Mouse (Mus musculus): Measurements from ENCODE around the gene H6pd. TPM values are rescaled to one million over a fixed set of nuclear protein-coding genes. Genes with fewer than 3 reads are reported as not detected.
A peak's percentile ranks its signal among the peaks of the same experiment; 100 is the strongest.

H6pd gene
- total RNA-seq, 1 experiment from 2014 or later: 115 TPM

- peak; percentile 48 for DNase-seq
Measured at GRCm38 (mm10) chr4:149975291-149975690, 33.5 kb downstream of the H6pd start.

DNA sequence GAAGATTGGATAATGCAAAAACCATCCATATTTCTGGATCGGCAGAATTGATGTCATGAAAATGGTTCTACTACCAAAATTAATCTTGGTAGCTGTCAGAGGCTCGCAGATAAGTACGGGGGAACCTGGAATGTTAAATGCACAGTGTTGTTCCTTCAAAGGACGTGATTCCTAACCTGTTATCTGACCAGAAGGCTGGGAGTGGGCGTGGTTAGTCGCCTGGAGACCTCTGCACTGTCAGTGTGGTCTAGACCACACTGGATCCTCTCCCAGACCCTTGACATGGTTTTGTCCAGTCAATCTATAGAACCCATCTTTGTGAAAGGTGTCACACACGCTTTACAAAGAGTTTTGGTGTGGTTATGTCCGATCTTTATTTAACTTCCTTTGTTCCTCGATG lies 37.4 kb downstream of the H6pd start:
- DNase-seq: no peak

- DNase-seq: no peak
Measured at GRCm38 (mm10) chr4:149968526-149968925, 40.3 kb downstream of the H6pd start.

DNA sequence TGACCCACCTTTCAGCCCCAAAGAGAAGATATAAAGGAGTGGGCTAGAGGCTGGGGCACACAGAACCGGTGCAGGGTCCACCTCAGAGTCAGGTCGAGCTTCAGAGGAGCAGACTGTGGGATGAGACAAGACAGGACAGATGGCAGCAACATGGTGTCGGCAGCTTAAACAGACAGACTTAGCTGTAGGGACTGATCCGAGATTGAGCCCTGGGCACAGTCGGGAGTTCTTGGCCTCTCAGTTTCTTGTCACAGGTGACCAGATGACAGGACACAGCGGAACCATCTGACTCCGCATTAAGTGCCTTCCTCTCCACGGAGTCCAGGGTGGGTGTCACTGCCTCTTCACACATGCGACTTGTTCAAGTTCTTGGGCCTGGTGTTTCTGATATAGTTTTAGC lies 41.9 kb downstream of the H6pd start:
- DNase-seq: no peak

DNA sequence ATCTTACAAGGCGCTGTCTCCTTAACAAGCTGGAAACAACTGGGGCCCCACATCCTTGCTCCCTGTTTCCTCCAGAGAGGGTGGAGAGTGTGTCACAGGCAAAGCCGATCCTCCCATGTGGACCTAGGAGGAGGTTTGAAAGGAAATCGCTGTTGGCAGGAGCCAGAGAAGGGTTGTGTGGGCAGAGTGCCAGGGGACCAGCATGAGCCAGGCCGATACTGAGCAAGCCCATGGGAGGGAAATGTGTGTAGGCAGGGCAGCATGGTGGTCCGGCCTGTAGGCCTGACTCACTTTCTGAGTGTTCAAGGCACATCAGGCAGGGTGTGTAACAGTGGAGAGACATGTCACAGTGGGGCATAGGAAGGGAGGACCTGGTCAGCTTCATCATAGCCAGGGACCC lies 42.6 kb downstream of the H6pd start:
- peak; percentile 85 for DNase-seq

DNA sequence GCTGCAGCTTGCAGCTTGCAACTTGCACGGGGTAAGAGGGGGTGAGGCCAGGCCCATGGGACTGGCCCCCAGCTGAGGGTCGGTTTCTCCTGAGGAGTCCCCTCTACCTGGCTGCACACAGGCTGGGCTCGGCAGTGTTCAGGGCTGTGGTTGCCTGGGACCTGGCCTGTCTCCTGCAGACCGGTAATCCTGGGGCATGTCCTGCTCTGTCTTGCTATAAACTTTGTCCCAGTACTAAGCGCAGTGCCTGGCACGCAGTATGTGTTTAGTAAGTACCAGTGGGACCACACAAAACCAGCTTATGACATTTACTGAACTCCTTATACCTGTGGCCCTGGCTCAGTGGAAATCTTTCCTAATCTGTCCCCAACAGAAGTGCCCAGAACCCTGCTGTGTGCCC lies 43.2 kb downstream of the H6pd start:
- no peak for DNase-seq

- DNase-seq: no peak
Measured at GRCm38 (mm10) chr4:149965242-149965641, 43.6 kb downstream of the H6pd start.

- DNase-seq: no peak
Measured at GRCm38 (mm10) chr4:149964770-149965169, 44.1 kb downstream of the H6pd start.

- DNase-seq: no peak
Measured at GRCm38 (mm10) chr4:149964285-149964684, 44.5 kb downstream of the H6pd start.

DNA sequence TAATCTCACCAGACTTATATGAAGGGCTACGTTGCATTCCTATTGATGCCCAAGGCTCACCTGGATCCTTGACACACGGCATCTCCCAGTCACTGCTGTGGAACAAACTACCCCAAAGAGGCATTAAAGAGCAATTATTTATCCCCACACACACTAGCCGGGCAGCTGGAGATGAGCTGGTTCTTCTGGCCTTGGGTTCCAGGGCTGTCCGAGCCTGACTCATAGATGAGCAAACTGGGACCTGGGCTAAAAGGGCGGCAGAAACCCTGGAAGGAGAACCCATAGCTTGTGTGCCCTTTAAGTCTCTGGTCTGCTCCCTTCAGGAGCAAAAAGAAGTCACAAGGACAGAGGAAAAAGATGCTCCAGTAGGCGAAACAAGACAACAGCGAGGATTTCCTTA lies 48.4 kb downstream of the H6pd start:
- DNase-seq: no peak

DNA sequence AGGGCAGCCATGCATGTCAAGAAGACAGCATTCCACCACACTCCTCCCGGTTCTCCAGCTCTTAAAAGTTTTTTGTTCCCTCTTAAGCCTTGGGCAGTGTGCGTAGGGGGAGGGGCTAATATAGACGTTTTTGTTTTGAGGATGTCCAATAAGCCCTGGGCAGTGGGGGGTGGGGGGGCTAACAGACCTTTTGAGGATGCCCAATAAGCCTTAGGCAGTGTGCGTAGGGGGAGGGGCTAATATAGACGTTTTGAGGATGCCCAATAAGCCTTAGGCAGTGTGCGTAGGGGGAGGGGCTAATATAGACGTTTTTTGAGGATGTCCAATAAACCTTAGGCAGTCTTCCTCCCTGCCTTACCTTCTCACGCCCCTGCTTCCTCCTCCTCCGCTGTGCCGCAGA lies 49.0 kb downstream of the H6pd start:
- no peak for DNase-seq

GRCm38 (mm10) chr4:149958566-149958965 lies 50.3 kb downstream of the H6pd start:
- DNase-seq: peak; percentile 87

DNA sequence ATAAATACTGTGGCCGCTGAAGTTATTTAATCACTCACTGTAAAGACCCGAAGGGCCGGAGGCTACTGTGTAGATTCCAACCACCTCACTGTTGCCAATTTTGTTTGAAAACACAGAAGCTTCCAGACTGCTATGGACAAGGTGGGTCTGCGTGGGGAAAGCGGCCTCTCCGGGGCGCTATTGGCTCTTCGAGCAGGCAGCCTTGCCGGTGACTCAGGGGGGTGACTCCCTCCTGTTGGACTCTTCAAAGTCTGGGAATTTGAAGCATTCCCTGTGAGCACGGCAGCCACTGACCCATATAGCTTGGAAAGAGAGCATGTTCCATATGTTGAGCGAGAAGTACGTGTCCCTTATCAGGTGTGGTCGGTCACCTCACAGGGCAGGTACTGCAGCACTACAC lies 52.8 kb downstream of the H6pd start:
- DNase-seq: peak; percentile 66

- no peak for DNase-seq
Measured at GRCm38 (mm10) chr4:149955631-149956030, 53.2 kb downstream of the H6pd start.

GRCm38 (mm10) chr4:149954893-149955439 lies 53.9 kb downstream of the H6pd start, which contains the start of gene Spsb1:
Gene Spsb1, minus strand, starts transcription at chr4:149955043.
- peak; percentile 99 for DNase-seq

DNA sequence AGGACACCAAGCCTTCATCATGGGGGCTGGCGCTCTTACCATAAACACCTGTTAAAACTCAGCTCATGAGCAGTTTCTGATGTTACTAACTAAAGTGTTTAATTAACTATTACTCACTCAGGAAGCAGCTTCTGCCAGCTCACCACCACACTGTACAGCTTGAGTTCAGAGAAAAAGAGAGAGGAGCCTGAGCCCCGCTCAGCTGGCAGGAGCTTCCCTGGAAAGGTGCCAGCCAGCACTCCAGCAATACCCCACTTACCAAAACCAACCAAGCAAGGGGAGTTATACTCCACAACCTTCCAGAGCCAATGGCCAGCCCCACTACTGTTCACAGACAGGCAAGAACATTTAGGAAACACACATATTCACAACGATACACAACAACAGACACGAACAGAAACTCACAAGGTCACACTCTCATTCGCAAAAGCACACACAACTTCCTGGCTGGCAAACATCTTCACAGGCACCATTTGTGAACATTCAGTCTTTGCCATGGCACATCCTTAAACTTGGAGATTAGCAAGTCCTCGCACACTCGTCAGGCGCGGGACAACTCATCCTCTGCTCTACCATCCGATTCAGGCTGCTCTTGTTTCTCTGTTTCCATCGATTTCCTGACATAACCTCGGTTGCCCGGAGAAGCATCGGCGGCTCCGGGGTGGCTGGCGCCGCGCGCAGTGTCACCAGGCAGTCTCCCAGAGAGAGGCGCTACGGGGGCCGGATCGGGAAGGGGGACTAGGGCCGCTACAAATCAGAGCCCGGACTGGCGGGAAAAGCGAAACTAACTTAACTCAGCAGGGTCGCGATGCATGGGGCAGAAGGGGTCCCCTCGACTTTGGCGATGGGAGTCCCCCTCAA lies 55.0 kb downstream of the H6pd start:
- DNase-seq: peak; percentile 79

DNA sequence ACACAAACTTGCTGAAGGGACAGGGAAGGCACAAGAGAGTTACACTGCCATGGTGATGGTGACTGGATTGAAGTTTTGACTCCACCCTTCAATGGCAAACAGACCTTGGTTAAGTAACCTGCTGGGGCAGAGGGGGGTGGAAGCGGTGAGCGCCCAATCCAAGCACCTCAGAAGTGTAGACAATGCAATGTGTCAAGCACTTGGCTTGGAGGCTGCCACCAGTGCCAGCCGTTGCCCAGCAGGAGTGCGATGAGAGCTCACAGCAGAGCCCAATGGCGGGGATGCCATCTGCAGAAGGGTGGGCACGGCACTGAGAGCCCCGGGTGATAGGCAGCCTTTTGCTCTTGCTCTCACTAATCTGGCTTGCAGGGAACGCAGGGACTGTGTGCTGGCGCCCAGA lies 56.6 kb downstream of the H6pd start:
- peak; percentile 38 for DNase-seq

DNA sequence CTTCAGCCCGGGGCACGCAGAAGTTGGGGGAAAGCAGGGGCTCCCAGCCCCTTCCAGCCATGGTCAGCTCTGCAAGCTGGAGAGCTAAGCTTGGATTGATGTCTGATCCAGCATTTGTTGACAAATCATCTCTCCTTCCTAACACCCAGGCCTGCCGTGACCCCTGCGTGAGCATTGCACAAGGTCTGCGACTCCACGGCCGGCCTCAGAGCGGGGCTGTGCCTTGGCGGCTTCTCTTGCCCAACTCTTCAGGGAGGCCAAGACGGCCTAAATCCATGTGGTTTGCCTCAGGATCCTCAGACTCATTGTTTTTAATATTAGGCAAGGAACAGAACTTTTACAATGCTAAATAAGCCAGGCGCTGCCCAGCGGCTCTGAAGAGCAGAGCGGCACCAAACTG lies 57.6 kb downstream of the H6pd start:
- DNase-seq: peak; percentile 81

DNA sequence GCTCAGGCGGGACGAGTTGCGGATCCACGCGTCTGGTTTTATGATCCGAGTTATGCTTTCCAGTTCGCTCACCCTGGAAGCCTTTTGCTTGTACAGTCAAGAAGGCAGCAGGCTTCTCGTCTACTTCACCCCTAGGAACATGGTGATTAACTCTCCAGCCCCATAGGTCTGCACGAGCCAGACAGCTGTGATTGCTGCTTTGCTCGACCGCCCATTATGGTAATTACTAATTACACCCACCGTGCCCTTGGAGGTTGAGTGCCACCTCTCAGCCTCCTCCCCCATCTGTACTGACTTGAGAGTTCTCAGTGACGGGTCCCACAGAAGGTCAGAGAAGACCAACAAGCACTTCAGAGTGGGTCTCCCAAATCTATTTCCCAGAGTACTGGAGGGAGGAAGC lies 59.1 kb downstream of the H6pd start:
- DNase-seq: no peak

DNA sequence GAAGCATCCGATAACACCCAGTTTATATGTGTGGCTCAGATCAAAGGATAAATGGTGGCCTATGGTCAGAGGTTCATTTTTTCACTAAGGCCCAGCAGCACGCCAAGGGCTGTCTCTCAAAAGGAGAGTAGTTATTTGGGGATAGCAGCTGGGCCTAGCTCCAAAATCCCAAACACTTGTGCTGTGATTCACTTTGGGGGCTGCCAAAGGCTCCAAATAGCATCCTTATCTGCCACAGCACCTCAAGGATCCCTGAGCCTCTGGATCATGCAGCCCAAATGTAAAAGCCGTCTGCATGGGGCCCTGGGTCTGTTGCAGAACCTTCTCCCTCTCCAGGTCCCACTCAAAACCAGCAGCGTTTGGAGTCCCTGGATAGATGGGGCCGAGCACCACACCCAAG lies 60.7 kb downstream of the H6pd start:
- no peak for DNase-seq

DNA sequence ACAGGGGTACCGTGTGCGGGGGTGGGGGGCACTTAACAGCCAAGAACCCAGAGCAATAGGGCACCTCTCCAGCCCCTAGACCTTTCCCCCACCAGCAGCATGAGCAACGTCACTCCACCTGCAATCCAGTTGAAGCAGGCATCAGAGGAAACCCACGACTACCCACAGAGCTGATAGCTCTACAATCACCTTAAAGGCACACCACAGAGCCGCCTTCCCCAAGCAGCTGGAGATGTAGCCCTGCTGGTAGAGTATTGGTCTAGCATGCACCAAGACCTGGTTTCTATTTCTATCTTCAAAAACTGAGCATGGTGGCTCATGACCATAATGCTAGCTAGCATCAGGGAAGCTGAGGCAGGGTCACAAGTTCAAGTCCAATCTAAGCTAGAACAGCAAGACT lies 61.4 kb downstream of the H6pd start:
- no peak for DNase-seq

DNA sequence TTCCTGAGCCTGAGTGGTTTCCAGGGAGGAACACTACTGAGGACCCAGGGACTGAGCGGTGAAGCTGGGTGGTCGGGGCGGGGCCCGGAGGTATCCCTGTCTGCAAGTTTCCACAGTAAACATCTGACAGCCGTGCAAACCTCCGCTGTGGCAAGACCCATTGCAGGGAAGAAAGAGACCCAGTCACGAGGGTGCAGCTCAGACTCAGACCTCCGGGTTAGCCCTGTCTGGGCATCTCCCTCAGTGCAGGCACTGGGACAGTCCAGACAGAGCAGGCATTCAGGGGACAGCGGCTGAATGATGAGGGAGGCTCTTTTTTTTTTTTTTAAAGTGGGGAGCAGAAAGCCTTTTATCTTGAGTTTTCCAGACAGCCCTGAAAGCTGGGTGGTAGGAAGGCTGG lies 63.6 kb downstream of the H6pd start:
- no peak for DNase-seq

DNA sequence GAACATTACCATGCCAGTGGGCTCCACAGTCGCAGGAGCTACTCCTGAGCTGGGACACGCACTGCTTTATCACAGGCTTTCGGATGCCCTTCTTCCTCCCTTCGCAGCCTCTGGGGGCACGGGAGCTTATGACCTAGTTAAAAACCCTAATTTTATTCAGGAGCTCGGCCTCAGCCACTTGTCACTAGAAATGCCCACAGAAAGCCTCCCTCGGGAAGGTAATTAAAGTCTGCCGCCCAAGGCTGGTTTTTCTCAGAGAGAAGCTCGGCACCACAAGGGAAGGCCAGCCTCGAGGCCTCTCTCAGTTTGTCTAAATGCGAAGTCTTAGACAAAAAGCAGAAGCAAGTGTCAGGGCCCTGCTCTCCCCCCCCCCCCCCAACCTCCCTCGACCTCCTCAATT lies 64.6 kb downstream of the H6pd start:
- DNase-seq: no peak
